Mouse (Mus musculus): ENCODE data around the gene Ctsl. TPM values are rescaled to one million over a fixed set of nuclear protein-coding genes. Genes with fewer than 3 reads are reported as not detected.

The Ctsl gene
- polyA plus RNA-seq (2014; fragmentation: Nextera tagmentation; extraction: Ambion mirVana), result 160 and 164 TPM in 2 replicates

DNA sequence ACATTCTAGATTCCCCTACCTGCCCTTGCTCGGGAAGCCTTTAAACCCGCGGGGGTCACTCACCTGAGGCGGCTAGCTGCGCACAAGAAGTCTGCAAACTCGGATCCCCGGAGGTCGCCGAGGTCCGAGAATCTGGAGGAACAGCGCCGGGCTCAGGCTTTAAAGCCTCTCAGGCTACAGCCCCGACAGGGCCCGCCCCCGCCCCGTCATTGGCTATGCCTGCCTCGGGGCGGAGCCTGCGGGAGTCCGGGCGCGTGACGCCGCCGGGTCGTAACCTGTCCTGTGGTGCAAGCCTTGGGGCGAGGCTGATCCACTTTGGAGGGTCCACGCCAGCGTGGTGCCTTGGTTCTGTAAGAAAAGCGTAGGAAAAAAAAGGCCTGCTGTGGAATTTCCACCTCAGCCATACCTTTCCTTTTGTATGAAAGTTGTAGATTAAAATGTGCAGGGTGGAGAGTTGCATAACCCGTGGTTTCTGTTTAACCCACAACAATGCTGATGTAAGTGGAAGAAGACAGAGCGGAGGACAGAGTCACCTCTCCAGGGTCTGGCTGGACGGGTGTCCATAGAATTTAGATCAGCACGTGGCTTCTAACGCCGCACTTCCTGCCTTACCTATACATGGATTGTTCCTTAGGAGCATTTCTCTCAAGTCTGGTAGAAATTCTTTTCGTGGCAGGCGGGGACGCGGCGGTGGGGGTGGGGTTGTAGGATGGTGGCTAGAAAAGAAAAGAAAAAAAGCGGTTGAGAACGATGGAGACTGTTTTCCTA is at the start of gene Ctsl:
Gene Ctsl (minus strand): TSS at position 718 of the 768 bp plus-strand sequence.
- H3K4me1 ChIP-seq (replicated peaks; ENCODE audit: control insufficient read depth, insufficient read depth, low read length), result no peaks in the 10 kb centered on the region; the same call in 1 of the 2 replicates
- DNase-seq (ENCODE audit: low spot score) (peak; percentile 86), ATAC-seq (replicated peaks; ENCODE audit: low FRiP score) (peak; percentile 100)
- peak within 1 kb of the TSS; percentile 67 for H3K4me3 ChIP-seq (ENCODE audit: low read depth, low read length)
- no peaks in the 10 kb centered on the region for H3K27me3 ChIP-seq (replicated peaks; ENCODE audit: control insufficient read depth, insufficient read depth, low read length)
- WGBS, result under 1% methylated on average over 43 of the region's 43 CpGs
- peak within 1 kb of the TSS; percentile 64 for H3K9ac ChIP-seq (ENCODE audit: low read depth, low read length)
- H3K36me3 ChIP-seq (ENCODE audit: control insufficient read depth, insufficient read depth, low read length), result peaks cover 5% of the 10 kb centered on the region
- no peaks in the 10 kb centered on the region for H3K9me3 ChIP-seq (ENCODE audit: control insufficient read depth, low read length)
- 0 out of 2 replicates have a peak within 1 kb of the TSS, but pooled peaks have one; percentile 48 for H3K27ac ChIP-seq (ENCODE audit: low read depth, low read length)
- H3K4me2 ChIP-seq, result peak within 1 kb of the TSS; percentile 83

DNA sequence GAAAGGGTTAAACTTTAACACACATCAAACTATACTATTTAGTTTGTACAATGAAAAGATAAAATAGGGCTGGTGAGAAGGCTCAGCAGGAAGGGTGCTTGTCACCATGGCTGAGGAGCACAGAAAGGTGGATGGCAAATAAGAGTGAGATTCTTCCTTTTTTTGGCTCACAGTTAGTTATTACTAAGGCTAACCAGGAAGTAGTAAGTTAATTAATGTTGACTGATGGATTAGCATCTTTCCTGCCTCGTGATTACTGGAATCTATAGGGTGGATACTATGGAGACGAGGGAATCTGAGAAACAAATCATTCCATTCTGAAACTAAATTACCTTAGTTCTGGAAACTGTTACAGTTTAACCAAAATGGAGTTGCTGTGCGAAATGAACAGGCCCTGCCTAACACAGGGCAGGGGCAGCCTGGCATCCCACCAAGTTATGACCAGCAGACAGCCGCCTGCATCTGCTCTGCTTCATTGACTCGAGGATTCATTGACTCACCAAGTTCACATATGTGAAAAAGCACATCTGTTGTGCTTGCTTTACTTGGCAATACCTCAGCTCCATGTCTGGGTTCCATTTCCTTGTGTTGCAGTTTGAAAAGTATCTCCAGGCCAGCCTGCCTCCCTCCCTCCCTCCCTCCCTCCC is 46.4 kb upstream of the Ctsl start:
- H3K27ac ChIP-seq (ENCODE audit: low read depth, low read length), result no peak overlapping the region
- H3K4me2 ChIP-seq, result no peak overlapping the region
- H3K9me3 ChIP-seq (ENCODE audit: control insufficient read depth, low read length), result no peaks in the 10 kb centered on the region
- no peak overlapping the region for H3K4me3 ChIP-seq (ENCODE audit: low read depth, low read length)
- WGBS, result 64% methylated on average over 5 of the region's 5 CpGs
- H3K9ac ChIP-seq (ENCODE audit: low read depth, low read length), result no peak overlapping the region
- no peaks in the 10 kb centered on the region for H3K27me3 ChIP-seq (replicated peaks; ENCODE audit: control insufficient read depth, insufficient read depth, low read length)
- peaks cover 7% of the 10 kb centered on the region; the same call in 1 of the 2 replicates for H3K4me1 ChIP-seq (replicated peaks; ENCODE audit: control insufficient read depth, insufficient read depth, low read length)
- DNase-seq (ENCODE audit: low spot score), result no peak
- no peak for ATAC-seq (replicated peaks; ENCODE audit: low FRiP score)
- no peaks in the 10 kb centered on the region for H3K36me3 ChIP-seq (ENCODE audit: control insufficient read depth, insufficient read depth, low read length)

DNA sequence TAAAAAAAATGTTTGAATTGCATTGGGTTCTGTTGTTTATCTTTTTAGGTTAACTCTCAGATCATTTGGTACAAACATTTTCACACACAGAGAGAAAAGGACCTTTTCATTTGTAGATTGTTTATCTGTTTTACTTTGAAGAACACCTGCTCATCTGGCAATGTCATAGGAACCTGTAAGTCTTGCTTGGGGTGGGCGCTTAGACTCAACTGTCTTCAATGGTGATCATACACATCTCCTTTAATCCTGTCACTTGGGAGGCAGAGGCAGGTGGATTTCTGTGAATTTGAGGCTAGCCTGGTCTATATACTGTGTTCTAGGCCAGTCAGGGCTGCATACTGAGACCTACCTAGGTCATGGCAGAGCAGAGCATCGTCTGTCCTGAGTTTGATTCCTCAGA is 45.0 kb upstream of the Ctsl start:
- H3K27ac ChIP-seq (ENCODE audit: low read depth, low read length), result no peak overlapping the region
- no peak overlapping the region for H3K9ac ChIP-seq (ENCODE audit: low read depth, low read length)
- no peaks in the 10 kb centered on the region for H3K9me3 ChIP-seq (ENCODE audit: control insufficient read depth, low read length)
- H3K4me2 ChIP-seq, result no peak overlapping the region
- no peaks in the 10 kb centered on the region for H3K27me3 ChIP-seq (replicated peaks; ENCODE audit: control insufficient read depth, insufficient read depth, low read length)
- ATAC-seq (replicated peaks; ENCODE audit: low FRiP score) (no peak), DNase-seq (ENCODE audit: low spot score) (no peak)
- no peak overlapping the region for H3K4me3 ChIP-seq (ENCODE audit: low read depth, low read length)
- H3K36me3 ChIP-seq (ENCODE audit: control insufficient read depth, insufficient read depth, low read length), result no peaks in the 10 kb centered on the region
- H3K4me1 ChIP-seq (replicated peaks; ENCODE audit: control insufficient read depth, insufficient read depth, low read length), result peaks cover 10% of the 10 kb centered on the region; the same call in 1 of the 2 replicates
- WGBS, result 78% methylated on average over 2 of the region's 2 CpGs

DNA sequence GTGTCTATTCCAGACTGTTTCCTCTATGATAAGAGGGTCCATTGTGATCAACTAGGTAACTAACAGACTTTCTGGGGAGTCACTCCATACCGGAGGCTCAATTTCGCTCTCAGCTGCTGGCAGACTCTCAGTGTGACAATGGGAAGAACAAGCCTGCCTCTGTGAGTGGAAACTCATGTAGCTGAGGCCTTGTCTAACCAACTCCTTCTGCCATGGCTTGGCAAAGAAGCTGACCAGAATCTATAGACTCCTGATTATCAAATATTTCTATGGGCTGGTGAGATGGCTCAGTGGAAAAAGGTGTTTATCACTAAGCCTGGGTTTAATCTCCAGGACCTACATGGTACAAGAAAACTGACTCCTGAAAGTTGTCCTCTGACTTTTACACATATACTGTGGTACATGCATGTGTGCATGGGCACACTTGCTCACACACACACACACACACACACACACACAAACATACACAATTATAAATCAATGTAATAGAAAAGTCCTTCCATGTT is 42.1 kb upstream of the Ctsl start:
- WGBS, result 57% methylated on average over 2 of the region's 2 CpGs
- Histone ChIP-seq H3K9me3 (ENCODE audit: control insufficient read depth, low read length) (no peaks in the 10 kb centered on the region), H3K4me1 (replicated peaks; ENCODE audit: control insufficient read depth, insufficient read depth, low read length) (peaks cover 16% of the 10 kb centered on the region; the same call in 1 of the 2 replicates), H3K27ac (ENCODE audit: low read depth, low read length) (peak overlapping the region; percentile 95; the same call in 1 of the 2 replicates), H3K27me3 (replicated peaks; ENCODE audit: control insufficient read depth, insufficient read depth, low read length) (no peaks in the 10 kb centered on the region), H3K36me3 (ENCODE audit: control insufficient read depth, insufficient read depth, low read length) (no peaks in the 10 kb centered on the region), H3K4me3 (ENCODE audit: low read depth, low read length) (no peak overlapping the region), H3K9ac (ENCODE audit: low read depth, low read length) (no peak overlapping the region), H3K4me2 (no peak overlapping the region)
- ATAC-seq (replicated peaks; ENCODE audit: low FRiP score) (peak; percentile 41), DNase-seq (ENCODE audit: low spot score) (no peak)

DNA sequence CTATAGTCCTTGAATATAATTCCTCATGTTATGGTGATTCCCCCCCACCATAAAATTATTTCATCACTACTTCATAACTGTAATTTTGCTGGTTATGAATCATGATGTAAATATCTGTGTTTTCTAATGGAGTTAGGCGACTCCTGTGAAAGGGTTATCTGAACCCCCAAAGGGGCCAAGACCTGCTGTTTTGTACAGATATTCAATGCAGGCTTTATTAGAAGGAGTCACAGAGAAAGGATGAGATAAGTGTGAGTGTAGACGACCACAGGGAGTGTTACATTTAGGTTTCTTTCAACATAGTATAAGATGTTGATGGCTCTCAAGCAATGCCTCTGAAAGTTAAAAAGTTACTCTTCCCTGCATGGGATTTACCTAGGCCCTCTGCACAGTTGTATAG is 40.6 kb upstream of the Ctsl start:
- ATAC-seq (replicated peaks; ENCODE audit: low FRiP score) (peak; percentile 88), DNase-seq (ENCODE audit: low spot score) (no peak)
- H3K9me3 ChIP-seq (ENCODE audit: control insufficient read depth, low read length), result no peaks in the 10 kb centered on the region
- no peaks in the 10 kb centered on the region for H3K36me3 ChIP-seq (ENCODE audit: control insufficient read depth, insufficient read depth, low read length)
- H3K4me2 ChIP-seq, result peak overlapping the region; percentile 57
- 0 out of 2 replicates have a peak overlapping the region, but pooled peaks have one; percentile 20 for H3K4me3 ChIP-seq (ENCODE audit: low read depth, low read length)
- peak overlapping the region; percentile 44; the same call in 1 of the 2 replicates for H3K9ac ChIP-seq (ENCODE audit: low read depth, low read length)
- H3K27ac ChIP-seq (ENCODE audit: low read depth, low read length), result peak overlapping the region; percentile 95
- WGBS, result 36% methylated on average over 2 of the region's 2 CpGs
- no peaks in the 10 kb centered on the region for H3K27me3 ChIP-seq (replicated peaks; ENCODE audit: control insufficient read depth, insufficient read depth, low read length)
- peaks cover 16% of the 10 kb centered on the region; the same call in 1 of the 2 replicates for H3K4me1 ChIP-seq (replicated peaks; ENCODE audit: control insufficient read depth, insufficient read depth, low read length)

DNA sequence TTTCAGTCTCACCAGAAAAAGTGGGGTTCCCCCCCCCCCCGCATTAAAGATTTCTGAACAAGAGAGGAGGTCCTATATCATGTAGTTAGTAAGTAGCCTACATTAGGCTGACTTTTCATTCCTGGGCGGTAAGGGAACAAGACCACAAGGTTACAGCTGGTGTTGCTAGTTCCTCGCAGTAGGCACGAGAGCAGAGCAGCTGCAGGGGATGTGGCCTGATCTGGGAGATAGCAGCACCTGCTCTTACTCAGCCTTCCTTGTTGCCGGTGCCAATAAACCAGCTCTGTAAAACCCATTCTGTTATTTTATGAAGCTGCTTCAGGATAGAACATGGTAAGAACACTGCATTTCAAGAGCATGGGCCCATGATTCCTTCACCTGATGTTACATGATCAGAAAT is 39.9 kb upstream of the Ctsl start:
- H3K27ac ChIP-seq (ENCODE audit: low read depth, low read length), result peak overlapping the region; percentile 79
- H3K4me3 ChIP-seq (ENCODE audit: low read depth, low read length), result no peak overlapping the region
- no peaks in the 10 kb centered on the region for H3K27me3 ChIP-seq (replicated peaks; ENCODE audit: control insufficient read depth, insufficient read depth, low read length)
- 48% methylated on average over 5 of the region's 5 CpGs for WGBS
- DNase-seq (ENCODE audit: low spot score) (no peak), ATAC-seq (replicated peaks; ENCODE audit: low FRiP score) (peak; percentile 76)
- H3K4me2 ChIP-seq, result peak overlapping the region; percentile 56
- H3K36me3 ChIP-seq (ENCODE audit: control insufficient read depth, insufficient read depth, low read length), result no peaks in the 10 kb centered on the region
- peaks cover 16% of the 10 kb centered on the region; the same call in 1 of the 2 replicates for H3K4me1 ChIP-seq (replicated peaks; ENCODE audit: control insufficient read depth, insufficient read depth, low read length)
- H3K9ac ChIP-seq (ENCODE audit: low read depth, low read length), result peak overlapping the region; percentile 21; the same call in 1 of the 2 replicates
- H3K9me3 ChIP-seq (ENCODE audit: control insufficient read depth, low read length), result no peaks in the 10 kb centered on the region

DNA sequence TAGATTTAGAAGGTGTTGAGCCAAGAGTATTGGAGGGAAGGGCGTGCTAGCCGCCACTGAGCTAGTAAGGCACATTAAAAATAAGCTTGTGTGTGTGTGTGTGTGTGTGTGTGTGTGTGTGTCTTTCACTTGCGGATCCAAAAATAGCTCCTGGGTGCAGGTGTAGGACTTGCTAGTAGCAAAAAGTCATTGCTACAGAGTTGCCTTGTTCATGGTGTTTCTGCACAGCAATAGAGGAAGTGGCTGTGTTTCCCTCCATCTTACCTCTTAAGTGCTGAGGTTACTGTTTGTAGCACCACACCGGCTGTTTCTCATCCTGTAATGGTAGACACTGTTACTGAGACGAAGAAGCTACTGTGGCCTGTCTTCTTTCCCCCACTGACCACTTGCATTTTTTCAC is 37.3 kb upstream of the Ctsl start:
- Histone ChIP-seq H3K4me3 (ENCODE audit: low read depth, low read length) (no peak overlapping the region), H3K9ac (ENCODE audit: low read depth, low read length) (no peak overlapping the region), H3K9me3 (ENCODE audit: control insufficient read depth, low read length) (no peaks in the 10 kb centered on the region), H3K27ac (ENCODE audit: low read depth, low read length) (no peak overlapping the region), H3K4me1 (replicated peaks; ENCODE audit: control insufficient read depth, insufficient read depth, low read length) (peaks cover 21% of the 10 kb centered on the region), H3K4me2 (no peak overlapping the region), H3K27me3 (replicated peaks; ENCODE audit: control insufficient read depth, insufficient read depth, low read length) (no peaks in the 10 kb centered on the region), H3K36me3 (ENCODE audit: control insufficient read depth, insufficient read depth, low read length) (no peaks in the 10 kb centered on the region)
- 79% methylated on average over 5 of the region's 5 CpGs for WGBS
- DNase-seq (ENCODE audit: low spot score) (no peak), ATAC-seq (replicated peaks; ENCODE audit: low FRiP score) (no peak)

DNA sequence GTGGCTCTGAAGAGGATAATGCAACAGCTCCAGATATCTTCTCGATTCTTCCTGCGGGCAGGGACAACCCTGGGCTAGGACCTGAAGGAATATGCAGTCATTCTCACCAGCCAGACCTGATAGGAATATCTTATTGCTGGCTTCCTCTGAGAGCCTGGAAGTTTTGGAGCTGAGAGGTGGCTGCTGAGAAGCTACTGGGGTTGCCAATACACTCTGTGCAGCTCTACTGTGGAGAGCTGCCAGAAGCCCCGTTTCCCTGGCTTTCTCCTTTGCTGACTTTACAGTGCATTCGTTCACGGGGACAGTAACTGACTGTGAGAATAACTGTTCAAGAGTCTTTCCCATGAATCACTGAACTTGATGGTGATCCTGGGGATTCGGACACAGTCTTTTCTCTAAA is 34.9 kb upstream of the Ctsl start:
- ATAC-seq (replicated peaks; ENCODE audit: low FRiP score), result no peak
- H3K36me3 ChIP-seq (ENCODE audit: control insufficient read depth, insufficient read depth, low read length), result no peaks in the 10 kb centered on the region

More for the DNA sequence above, 34.9 kb upstream of the Ctsl start:
- Histone ChIP-seq H3K4me3 (ENCODE audit: low read depth, low read length) (no peak overlapping the region), H3K4me2 (no peak overlapping the region), H3K4me1 (replicated peaks; ENCODE audit: control insufficient read depth, insufficient read depth, low read length) (peaks cover 26% of the 10 kb centered on the region), H3K9me3 (ENCODE audit: control insufficient read depth, low read length) (no peaks in the 10 kb centered on the region), H3K9ac (ENCODE audit: low read depth, low read length) (no peak overlapping the region), H3K27me3 (replicated peaks; ENCODE audit: control insufficient read depth, insufficient read depth, low read length) (no peaks in the 10 kb centered on the region), H3K27ac (ENCODE audit: low read depth, low read length) (no peak overlapping the region)
- DNase-seq (ENCODE audit: low spot score), result no peak
- 76% methylated on average over 6 of the region's 6 CpGs for WGBS

Data from liver, embryonic 11.5 days (tissue).